Mouse (Mus musculus): Measurements from ENCODE around the gene Ppp6r1. TPM values are rescaled to one million over a fixed set of nuclear protein-coding genes. Genes with fewer than 3 reads are reported as not detected.

The Ppp6r1 gene
- polyA plus RNA-seq, 1 experiment: 23.5 TPM

DNA sequence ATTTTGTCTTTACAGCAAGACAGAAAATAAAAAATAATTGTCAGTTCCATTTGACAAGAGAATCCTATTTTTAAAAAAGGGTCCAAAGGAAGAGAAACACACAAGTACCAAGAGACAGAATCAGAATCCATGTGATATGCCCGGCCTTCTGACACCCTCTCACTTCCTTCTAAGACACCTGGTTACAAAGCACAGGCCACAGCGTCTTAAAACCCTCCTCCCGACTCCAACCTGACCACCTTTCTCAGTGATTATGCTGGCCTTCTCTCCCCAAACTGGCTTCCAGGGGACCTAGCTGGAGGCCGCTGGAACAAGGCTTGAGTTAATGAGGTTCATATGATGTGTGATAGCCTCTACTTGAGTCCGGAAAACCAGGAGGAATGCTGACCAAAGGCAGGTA lies 5.5 kb downstream of the Ppp6r1 start:
- H3K9me3 ChIP-seq (ENCODE audit: control insufficient read depth, low read length): peaks cover 14% of the 10 kb centered on the region
- TF ChIP-seq TAL1 (IDR thresholded peaks at IDR 0.05; ENCODE audit: low read length) (no peak), GATA1 (IDR thresholded peaks at IDR 0.05; ENCODE audit: low read length) (no peak)

DNA sequence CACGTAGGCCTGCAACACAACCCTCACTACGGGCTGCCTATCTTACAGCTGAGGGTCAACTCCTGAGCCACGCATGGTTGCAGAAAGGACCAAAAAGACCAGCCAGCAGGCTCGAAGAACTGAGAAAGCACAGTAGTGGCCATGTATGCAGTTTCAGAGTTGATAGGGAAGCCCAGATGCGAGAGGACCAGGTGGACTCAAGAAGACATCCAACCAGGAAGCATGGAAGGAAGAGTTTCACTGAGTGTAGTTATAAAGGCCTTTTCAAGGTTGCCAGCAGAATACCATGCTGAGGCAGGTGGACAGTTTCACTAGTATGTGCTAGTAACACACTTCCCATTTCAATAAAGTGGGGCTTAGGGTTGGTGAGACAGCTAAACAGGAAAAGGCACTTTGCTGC lies 6.1 kb downstream of the Ppp6r1 start:
- peaks cover 66% of the 10 kb centered on the region for H3K4me1 ChIP-seq (ENCODE audit: control insufficient read depth)
- H3K9me3 ChIP-seq (ENCODE audit: control insufficient read depth, low read length): peaks cover 14% of the 10 kb centered on the region
- H3K36me3 ChIP-seq (ENCODE audit: control insufficient read depth): peaks cover 83% of the 10 kb centered on the region
- no peak overlapping the region for H3K4me3 ChIP-seq (replicated peaks)
- TF ChIP-seq TAL1 (IDR thresholded peaks at IDR 0.05; ENCODE audit: low read length) (no peak), GATA1 (IDR thresholded peaks at IDR 0.05; ENCODE audit: low read length) (no peak)
- H3K27me3 ChIP-seq (ENCODE audit: control insufficient read depth): no peaks in the 10 kb centered on the region

More for the DNA sequence above, 5.5 kb downstream of the Ppp6r1 start:
- Histone ChIP-seq H3K4me1 (ENCODE audit: control insufficient read depth) (peaks cover 64% of the 10 kb centered on the region), H3K27me3 (ENCODE audit: control insufficient read depth) (no peaks in the 10 kb centered on the region), H3K4me3 (replicated peaks) (no peak overlapping the region), H3K36me3 (ENCODE audit: control insufficient read depth) (peaks cover 76% of the 10 kb centered on the region)

DNA sequence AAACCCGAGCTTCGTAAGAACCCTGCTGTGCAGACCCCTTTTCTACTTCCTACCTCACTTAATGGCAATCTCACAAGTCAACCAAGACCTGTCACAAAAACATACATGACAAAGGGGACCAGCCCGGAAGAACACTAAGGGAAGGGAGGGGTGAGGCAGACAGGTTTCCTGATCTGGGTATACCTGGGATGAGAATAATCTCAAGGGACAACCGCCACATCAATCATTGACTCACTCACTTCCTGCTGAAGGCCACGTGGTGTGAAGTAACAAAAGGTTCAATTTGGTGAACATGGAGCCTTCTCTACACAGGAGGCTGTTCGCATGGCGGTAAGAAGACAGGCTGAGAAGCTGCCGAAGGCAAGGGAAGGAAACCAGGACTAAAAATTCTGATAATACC lies 7.2 kb downstream of the Ppp6r1 start:
- peaks cover 14% of the 10 kb centered on the region for H3K9me3 ChIP-seq (ENCODE audit: control insufficient read depth, low read length)
- no peaks in the 10 kb centered on the region for H3K27me3 ChIP-seq (ENCODE audit: control insufficient read depth)
- TF ChIP-seq TAL1 (IDR thresholded peaks at IDR 0.05; ENCODE audit: low read length): no peak
- no peak for TF ChIP-seq GATA1 (IDR thresholded peaks at IDR 0.05; ENCODE audit: low read length)
- no peak overlapping the region for H3K4me3 ChIP-seq (replicated peaks)
- peaks cover 66% of the 10 kb centered on the region for H3K4me1 ChIP-seq (ENCODE audit: control insufficient read depth)
- peaks cover 86% of the 10 kb centered on the region for H3K36me3 ChIP-seq (ENCODE audit: control insufficient read depth)

DNA sequence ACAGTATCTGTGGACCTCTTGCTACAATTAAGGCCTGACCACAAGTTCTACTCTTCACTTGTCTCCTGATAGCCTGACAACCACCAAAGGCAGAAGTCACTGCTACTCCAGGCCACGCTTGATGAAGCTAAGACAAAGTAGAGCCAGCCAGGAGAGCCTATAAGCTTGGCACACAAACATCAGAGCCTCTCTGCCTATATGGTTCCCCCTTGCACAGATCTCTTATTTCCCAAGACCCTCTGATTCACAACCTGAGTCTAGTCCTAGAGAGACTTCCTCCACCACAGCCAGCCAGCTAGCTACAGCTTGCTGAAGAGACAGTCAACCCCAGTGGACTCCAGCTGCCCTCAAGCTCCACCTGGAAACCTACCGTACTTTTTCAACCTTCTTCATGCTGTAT lies 10.8 kb downstream of the Ppp6r1 start:
- no peak overlapping the region for H3K4me3 ChIP-seq (replicated peaks)
- H3K9me3 ChIP-seq (ENCODE audit: control insufficient read depth, low read length): peaks cover 14% of the 10 kb centered on the region
- H3K4me1 ChIP-seq (ENCODE audit: control insufficient read depth): peaks cover 55% of the 10 kb centered on the region
- TF ChIP-seq GATA1 (IDR thresholded peaks at IDR 0.05; ENCODE audit: low read length) (no peak), TAL1 (IDR thresholded peaks at IDR 0.05; ENCODE audit: low read length) (no peak)
- H3K27me3 ChIP-seq (ENCODE audit: control insufficient read depth): no peaks in the 10 kb centered on the region
- peaks cover 88% of the 10 kb centered on the region for H3K36me3 ChIP-seq (ENCODE audit: control insufficient read depth)

DNA sequence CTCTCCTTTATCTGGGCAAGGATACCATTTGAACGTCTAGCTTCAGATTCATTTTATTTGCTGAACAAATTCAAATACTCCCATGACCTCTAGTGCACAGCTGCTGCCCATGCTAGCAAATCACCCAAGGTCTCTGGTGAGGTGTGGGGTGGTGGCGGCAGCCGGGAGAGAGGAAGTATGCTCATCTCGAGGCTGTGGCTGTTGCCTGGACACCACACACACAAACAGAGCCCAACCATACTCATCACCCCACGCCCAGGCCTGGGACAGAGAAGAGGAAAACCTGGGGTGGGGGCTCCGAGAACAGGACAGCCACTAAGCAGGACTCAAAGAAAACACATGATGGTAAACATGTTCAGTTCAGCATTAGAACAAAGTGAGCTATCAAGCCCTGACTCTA lies 11.5 kb downstream of the Ppp6r1 start:
- Histone ChIP-seq H3K36me3 (ENCODE audit: control insufficient read depth) (peaks cover 88% of the 10 kb centered on the region), H3K27me3 (ENCODE audit: control insufficient read depth) (no peaks in the 10 kb centered on the region), H3K9me3 (ENCODE audit: control insufficient read depth, low read length) (peaks cover 14% of the 10 kb centered on the region), H3K4me3 (replicated peaks) (no peak overlapping the region), H3K4me1 (ENCODE audit: control insufficient read depth) (peaks cover 48% of the 10 kb centered on the region)
- TF ChIP-seq GATA1 (IDR thresholded peaks at IDR 0.05; ENCODE audit: low read length): no peak
- TF ChIP-seq TAL1 (IDR thresholded peaks at IDR 0.05; ENCODE audit: low read length): no peak

DNA sequence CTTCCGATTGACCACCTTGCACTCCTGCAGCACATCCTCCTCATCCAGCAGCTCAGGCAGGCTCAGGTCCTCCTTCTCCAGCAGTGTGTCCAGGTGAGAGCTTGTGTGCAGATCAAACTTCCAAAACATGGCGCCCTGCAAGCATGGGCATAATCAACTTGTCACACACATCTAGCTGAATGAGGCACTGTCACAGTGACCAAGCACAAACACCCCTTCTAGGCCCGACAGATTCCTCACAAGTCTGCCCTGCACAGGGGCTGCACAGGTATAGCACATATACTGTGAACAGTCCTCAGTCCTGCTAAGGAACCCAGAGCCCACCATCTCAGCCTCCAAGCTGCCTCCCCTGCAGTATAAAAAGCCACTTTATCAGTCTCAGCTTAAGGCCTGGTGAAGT lies 12.0 kb downstream of the Ppp6r1 start:
- Histone ChIP-seq H3K9me3 (ENCODE audit: control insufficient read depth, low read length) (peaks cover 14% of the 10 kb centered on the region), H3K4me1 (ENCODE audit: control insufficient read depth) (peaks cover 45% of the 10 kb centered on the region), H3K36me3 (ENCODE audit: control insufficient read depth) (peaks cover 88% of the 10 kb centered on the region), H3K4me3 (replicated peaks) (no peak overlapping the region), H3K27me3 (ENCODE audit: control insufficient read depth) (no peaks in the 10 kb centered on the region)
- no peak for TF ChIP-seq GATA1 (IDR thresholded peaks at IDR 0.05; ENCODE audit: low read length)
- TF ChIP-seq TAL1 (IDR thresholded peaks at IDR 0.05; ENCODE audit: low read length): no peak

DNA sequence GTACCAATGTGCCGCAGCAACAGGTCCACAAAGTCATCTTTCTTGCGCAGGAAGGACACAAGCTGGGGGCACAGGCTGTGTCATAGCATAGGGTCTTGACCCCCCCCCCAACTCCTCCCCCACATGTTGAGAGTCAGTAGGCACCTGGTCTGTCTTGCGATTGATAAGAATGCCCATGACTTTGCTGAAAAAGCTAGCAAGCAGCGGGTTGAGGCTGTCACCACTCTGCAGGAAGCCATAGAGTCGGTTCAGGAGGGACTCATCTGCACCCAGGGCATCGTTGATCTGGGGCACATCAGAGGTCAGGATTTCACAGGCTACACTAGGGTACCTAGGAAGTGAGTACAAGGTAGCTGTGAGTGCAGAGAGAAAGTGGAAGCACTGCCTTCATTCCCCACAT lies 15.6 kb downstream of the Ppp6r1 start:
- no peak for TF ChIP-seq TAL1 (IDR thresholded peaks at IDR 0.05; ENCODE audit: low read length)
- no peak for TF ChIP-seq GATA1 (IDR thresholded peaks at IDR 0.05; ENCODE audit: low read length)
- H3K36me3 ChIP-seq (ENCODE audit: control insufficient read depth): peaks cover 100% of the 10 kb centered on the region
- H3K27me3 ChIP-seq (ENCODE audit: control insufficient read depth): no peaks in the 10 kb centered on the region
- no peaks in the 10 kb centered on the region for H3K9me3 ChIP-seq (ENCODE audit: control insufficient read depth, low read length)
- H3K4me3 ChIP-seq (replicated peaks): no peak overlapping the region
- peaks cover 36% of the 10 kb centered on the region for H3K4me1 ChIP-seq (ENCODE audit: control insufficient read depth)

DNA sequence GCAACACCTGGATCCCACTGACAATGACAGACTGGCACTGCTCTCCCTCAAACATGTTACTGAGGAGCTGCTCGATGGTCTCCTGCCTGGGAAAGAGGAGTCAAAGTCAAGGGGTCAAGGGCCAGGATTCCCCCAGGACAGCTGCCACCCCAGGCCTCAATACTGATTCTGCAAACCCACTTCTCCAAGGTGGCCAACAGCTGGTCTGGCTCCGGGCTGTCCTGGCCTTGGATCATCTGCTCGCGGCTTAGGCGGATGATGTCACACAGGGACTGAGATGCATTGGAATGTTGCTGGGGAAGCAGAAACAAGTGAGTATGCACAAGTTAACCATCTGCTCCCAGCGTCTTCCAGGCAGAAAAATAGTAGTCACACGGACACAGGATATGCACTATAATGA lies 16.9 kb downstream of the Ppp6r1 start:
- no peak overlapping the region for H3K4me3 ChIP-seq (replicated peaks)
- H3K27me3 ChIP-seq (ENCODE audit: control insufficient read depth): no peaks in the 10 kb centered on the region
- no peak for TF ChIP-seq GATA1 (IDR thresholded peaks at IDR 0.05; ENCODE audit: low read length)
- TF ChIP-seq TAL1 (IDR thresholded peaks at IDR 0.05; ENCODE audit: low read length): no peak
- H3K9me3 ChIP-seq (ENCODE audit: control insufficient read depth, low read length): no peaks in the 10 kb centered on the region
- peaks cover 100% of the 10 kb centered on the region for H3K36me3 ChIP-seq (ENCODE audit: control insufficient read depth)
- H3K4me1 ChIP-seq (ENCODE audit: control insufficient read depth): peaks cover 24% of the 10 kb centered on the region

DNA sequence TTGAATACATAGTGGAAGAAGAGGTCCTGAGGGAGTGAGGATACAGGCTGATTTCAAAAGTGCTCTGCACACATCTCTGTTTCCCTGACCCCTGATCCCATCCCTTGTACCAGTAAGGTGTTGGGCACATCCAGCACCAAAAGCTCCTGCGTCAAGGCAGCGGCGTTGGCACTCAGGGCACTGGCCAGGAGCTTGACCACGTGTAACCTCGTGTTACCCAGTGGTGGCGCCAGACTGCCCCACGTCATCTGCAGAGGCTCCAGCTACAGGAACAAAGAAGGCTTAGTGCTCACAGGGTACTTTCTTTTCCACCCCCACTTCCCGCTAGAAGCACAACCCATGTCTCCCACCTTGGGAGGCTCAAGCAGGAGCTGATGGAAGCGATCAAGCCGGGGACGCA lies 17.7 kb downstream of the Ppp6r1 start:
- Histone ChIP-seq H3K4me1 (ENCODE audit: control insufficient read depth) (peaks cover 19% of the 10 kb centered on the region), H3K9me3 (ENCODE audit: control insufficient read depth, low read length) (no peaks in the 10 kb centered on the region)

DNA sequence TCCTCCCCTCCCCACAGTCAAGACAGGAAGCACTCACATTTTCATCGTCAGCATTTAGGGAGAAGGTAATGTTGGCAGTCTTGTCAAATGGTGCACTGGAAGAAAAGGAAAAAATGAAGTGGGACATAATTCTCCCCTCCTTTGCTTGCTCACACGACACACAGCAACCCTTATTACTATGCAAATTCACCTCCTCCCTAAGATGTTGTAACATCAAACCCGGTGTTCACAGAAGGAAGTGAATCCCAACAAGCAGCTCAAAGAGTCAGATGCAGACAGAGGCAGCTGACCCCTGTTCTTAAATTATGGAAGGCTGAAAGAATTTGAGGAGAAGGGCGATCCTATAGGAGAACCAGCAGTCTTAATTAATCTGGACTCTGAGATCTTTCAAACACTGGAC lies 22.6 kb downstream of the Ppp6r1 start:
- peaks cover 22% of the 10 kb centered on the region for H3K4me1 ChIP-seq (ENCODE audit: control insufficient read depth)

More for the DNA sequence above, 17.7 kb downstream of the Ppp6r1 start:
- TF ChIP-seq GATA1 (IDR thresholded peaks at IDR 0.05; ENCODE audit: low read length) (no peak), TAL1 (IDR thresholded peaks at IDR 0.05; ENCODE audit: low read length) (no peak)
- Histone ChIP-seq H3K36me3 (ENCODE audit: control insufficient read depth) (peaks cover 100% of the 10 kb centered on the region), H3K27me3 (ENCODE audit: control insufficient read depth) (no peaks in the 10 kb centered on the region), H3K4me3 (replicated peaks) (no peak overlapping the region)

More for the DNA sequence above, 22.6 kb downstream of the Ppp6r1 start:
- H3K4me3 ChIP-seq (replicated peaks): no peak overlapping the region
- H3K36me3 ChIP-seq (ENCODE audit: control insufficient read depth): peaks cover 98% of the 10 kb centered on the region
- no peaks in the 10 kb centered on the region for H3K27me3 ChIP-seq (ENCODE audit: control insufficient read depth)
- no peaks in the 10 kb centered on the region for H3K9me3 ChIP-seq (ENCODE audit: control insufficient read depth, low read length)
- TF ChIP-seq GATA1 (IDR thresholded peaks at IDR 0.05; ENCODE audit: low read length) (no peak), TAL1 (IDR thresholded peaks at IDR 0.05; ENCODE audit: low read length) (no peak)
